Mouse (Mus musculus) thymus, adult 2 months (tissue): ENCODE measurements around the gene Fen1.

Source experiments
- CTCF ChIP-seq: fragments of 200-500 bp; IDR thresholded peaks from 2 replicates; pipeline ENCODE4 v1.5.1; 2012; ENCODE audit warnings: mild to moderate bottlenecking, control low read depth, low read length, moderate library complexity, borderline replicate concordance; ENCODE audit not compliant: control insufficient read depth, poor library complexity, insufficient read depth; ENCODE audit errors: extremely low read depth
- POLR2A ChIP-seq: fragments of 200-500 bp; IDR thresholded peaks from 2 replicates; pipeline ENCODE4 v1.6.1; 2012; ENCODE audit warnings: mild to moderate bottlenecking, low read length, control low read depth, moderate library complexity; ENCODE audit not compliant: control insufficient read depth, poor library complexity, insufficient read depth; ENCODE audit errors: extremely low read depth

DNA sequence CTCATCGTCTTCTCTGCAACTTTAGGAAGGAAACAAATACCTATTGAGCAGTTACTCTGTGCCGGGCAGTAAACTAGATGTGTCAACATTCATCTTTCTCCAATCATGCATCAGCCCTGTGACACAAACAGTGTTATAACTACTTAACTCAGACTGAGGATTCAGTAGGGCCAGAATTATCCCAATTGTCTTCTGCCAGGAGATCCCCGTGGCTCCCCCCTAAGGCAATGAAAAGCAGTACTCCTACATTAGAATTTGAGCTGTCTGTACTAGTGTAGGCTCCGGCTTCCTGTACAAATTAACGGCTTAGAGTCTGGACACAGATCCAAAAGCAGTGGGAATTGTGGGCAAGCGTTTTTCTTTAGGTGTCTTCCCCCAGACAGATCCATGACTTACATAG is 1.1 kb upstream of the Fen1 start:
- TF ChIP-seq CTCF = no peak
- no peak for TF ChIP-seq POLR2A
